Mouse (Mus musculus) splenic B cell, adult 2 months (primary cell): ENCODE measurements around the gene Atp5s.
A peak's percentile ranks its signal among the peaks of the same experiment; 100 is the strongest.

Experiments used
- DNase-seq: peaks from one replicate; pipeline ENCODE4 v3.0.0-alpha.2; 2011; ENCODE audit warnings: low read depth, low spot score
- H3K27me3 ChIP-seq: 2 replicates; pipeline ENCODE4 v1.6.1; 2012; ENCODE audit warnings: mild to moderate bottlenecking, low read length, moderate library complexity, mixed read lengths; ENCODE audit not compliant: control insufficient read depth, poor library complexity, insufficient read depth, severe bottlenecking
- H3K36me3 ChIP-seq: 2 replicates; pipeline ENCODE4 v1.6.1; 2012; ENCODE audit warnings: mild to moderate bottlenecking, low read length, moderate library complexity, mixed read lengths; ENCODE audit not compliant: control insufficient read depth, poor library complexity, insufficient read depth, severe bottlenecking

Atp5s gene

DNA sequence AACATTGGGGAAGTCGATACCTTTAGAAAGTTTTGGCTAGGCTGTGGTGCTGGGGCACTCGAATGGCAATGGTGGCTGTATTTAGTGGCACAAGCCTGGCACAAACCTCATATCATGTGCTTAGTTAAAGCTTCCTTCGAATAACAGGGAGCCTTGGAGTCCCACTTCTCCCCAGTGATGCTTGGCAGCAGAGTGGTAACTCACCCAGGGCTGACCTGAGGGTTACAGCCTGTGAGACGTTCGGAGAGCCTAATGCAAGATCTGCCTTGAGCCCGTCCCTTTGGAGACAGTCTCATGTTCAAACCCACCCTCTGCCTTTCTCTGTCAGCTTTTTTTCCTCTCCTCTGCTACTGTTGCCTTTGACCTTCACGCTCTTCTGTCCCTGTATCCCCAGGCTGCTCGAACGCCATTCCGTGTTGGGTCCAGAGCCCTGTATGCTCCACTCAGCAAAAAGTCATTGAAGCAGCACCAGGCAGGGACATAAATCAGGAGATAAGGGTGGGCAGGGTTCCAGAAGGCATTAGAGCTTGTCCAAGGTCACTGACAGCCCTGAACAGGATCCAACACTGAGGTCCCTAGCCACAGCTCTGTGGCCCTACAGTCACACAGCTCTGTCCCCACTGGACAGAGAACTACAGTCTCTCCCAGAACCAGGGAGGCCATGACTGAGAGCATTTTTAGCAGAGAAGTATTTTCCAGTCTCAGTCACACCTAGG, 57.3 kb downstream of the Atp5s start:
- Histone ChIP-seq H3K36me3 (no peaks in the 10 kb centered on the region), H3K27me3 (no peaks in the 10 kb centered on the region)
- DNase-seq: no peak

GRCm38 (mm10) chr12:69783247-69784025, 58.7 kb downstream of the Atp5s start:
- DNase-seq: no peak
- no peaks in the 10 kb centered on the region for H3K27me3 ChIP-seq
- no peaks in the 10 kb centered on the region for H3K36me3 ChIP-seq

DNA sequence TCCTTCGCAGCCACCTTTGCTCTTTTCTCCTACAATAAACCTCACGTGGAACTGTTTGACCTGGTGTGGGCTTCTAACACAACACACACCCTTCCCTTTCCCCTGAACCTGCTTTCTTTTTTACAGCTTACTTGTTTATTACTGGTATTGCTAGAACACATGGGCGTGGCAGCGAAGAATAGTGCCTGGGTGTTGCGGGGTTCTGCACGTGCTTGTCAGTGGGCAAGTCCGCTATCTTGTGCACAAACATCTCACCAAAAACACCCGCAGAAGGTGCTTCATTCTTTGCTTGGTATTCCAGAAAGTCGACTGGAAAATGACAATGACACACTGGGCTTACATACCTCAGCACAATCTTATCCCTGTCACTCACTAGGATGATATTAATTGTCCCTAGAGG, 60.7 kb downstream of the Atp5s start:
- no peaks in the 10 kb centered on the region for H3K36me3 ChIP-seq
- no peak for DNase-seq
- H3K27me3 ChIP-seq: no peaks in the 10 kb centered on the region

DNA sequence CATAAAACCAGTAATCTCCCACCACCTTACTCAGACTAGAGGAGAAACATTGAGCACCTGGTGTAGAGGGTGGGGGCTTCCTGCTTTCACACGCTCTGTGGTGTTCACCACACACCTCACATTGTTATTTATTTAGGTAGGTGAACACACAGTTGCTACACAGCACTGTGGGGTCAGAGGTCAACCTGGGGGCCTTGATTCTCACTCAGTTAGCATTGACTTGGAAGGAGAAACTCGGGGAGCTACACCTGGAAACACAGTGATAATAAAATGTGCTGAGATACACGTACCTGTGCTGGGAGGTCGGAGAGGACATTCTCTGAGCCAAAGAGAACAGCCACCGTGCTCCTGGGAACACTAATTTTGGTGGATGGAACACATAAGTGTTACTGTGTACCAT, 63.6 kb downstream of the Atp5s start:
- no peak for DNase-seq
- Histone ChIP-seq H3K27me3 (no peaks in the 10 kb centered on the region), H3K36me3 (no peaks in the 10 kb centered on the region)

- no peak for DNase-seq
- no peaks in the 10 kb centered on the region for H3K27me3 ChIP-seq
Measured at GRCm38 (mm10) chr12:69789766-69790529, 65.2 kb downstream of the Atp5s start.

GRCm38 (mm10) chr12:69790530-69791505, 66.1 kb downstream of the Atp5s start, which contains the start of gene Cdkl1:
Gene Cdkl1, minus strand, starts transcription at chr12:69791267.
- peak; percentile 79 for DNase-seq
- Histone ChIP-seq H3K27me3 (no peaks in the 10 kb centered on the region), H3K36me3 (no peaks in the 10 kb centered on the region)

More at GRCm38 (mm10) chr12:69789766-69790529, 65.2 kb downstream of the Atp5s start:
- no peaks in the 10 kb centered on the region for H3K36me3 ChIP-seq
